Mouse (Mus musculus) C2C12 (cell line): Measurements from ENCODE around the gene Xxylt1.

Experiments
- CEBPB ChIP-seq: IDR thresholded peaks from one replicate; pipeline ENCODE4 v1.6.1; 2011; ENCODE audit warnings: low read depth, mild to moderate bottlenecking, control low read depth, moderate library complexity
- CTCF ChIP-seq: IDR thresholded peaks from one replicate; pipeline ENCODE4 v1.5.1; 2011; ENCODE audit not compliant: control insufficient read depth, insufficient read depth, insufficient read length
- FOSL1 ChIP-seq: IDR thresholded peaks from one replicate; pipeline ENCODE4 v1.8.0; 2011; ENCODE audit warnings: mild to moderate bottlenecking, low read length; ENCODE audit not compliant: poor library complexity, insufficient read depth, severe bottlenecking
- MAX ChIP-seq: IDR thresholded peaks from one replicate; pipeline ENCODE4 v1.6.1; 2011; ENCODE audit warnings: mild to moderate bottlenecking, control low read depth
- MYOD1 ChIP-seq: IDR thresholded peaks from one replicate; pipeline ENCODE4 v1.6.1; 2011; ENCODE audit warnings: low read depth; ENCODE audit not compliant: control insufficient read depth, insufficient read length
- USF1 ChIP-seq: IDR thresholded peaks from one replicate; pipeline ENCODE4 v1.6.1; 2011; ENCODE audit warnings: low read depth, mild to moderate bottlenecking, control low read depth, moderate library complexity

DNA sequence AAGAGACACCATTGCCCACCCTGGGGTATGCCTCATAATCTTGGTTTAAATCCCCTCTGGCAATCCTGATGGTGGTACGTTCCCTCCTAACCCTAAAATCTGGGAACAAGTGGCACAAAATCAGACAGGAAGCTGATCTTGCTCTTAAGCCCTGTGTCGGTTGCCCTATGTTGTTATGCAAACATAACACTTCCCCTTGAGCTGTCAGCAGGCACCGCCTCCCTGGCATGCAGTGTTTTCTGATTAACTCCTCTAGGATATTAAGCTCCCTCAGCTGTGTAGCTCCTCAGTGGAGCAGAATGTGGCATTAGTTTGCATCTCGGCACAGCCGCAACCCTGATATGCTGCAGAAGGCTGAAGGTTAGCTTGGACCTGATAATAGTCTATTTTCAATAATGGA is 58.9 kb downstream of the Xxylt1 start:
- TF ChIP-seq CTCF (no peak), MYOD1 (no peak), MAX (no peak), CEBPB (no peak), FOSL1 (no peak), USF1 (no peak)
